Mouse (Mus musculus) neural tube, embryonic 11.5 days (tissue): ENCODE results near the gene Dnase1l3. TPM values are rescaled to one million over a fixed set of nuclear protein-coding genes. Genes with fewer than 3 reads are reported as not detected.

Experiments used
- ATAC-seq: fragments of 200-750 bp; cut with Nextera tagmentation; 2 replicates; pipeline ENCODE4 v1.8.0; 2017; ENCODE audit warnings: moderate number of reproducible peaks, mild to moderate bottlenecking, moderate TSS enrichment, moderate library complexity; ENCODE audit not compliant: insufficient read depth, low FRiP score, low TSS enrichment
- DNase-seq: peaks from one replicate; pipeline ENCODE4 v3.0.0-alpha.2; 2015; ENCODE audit warnings: low spot score
- H3K27ac ChIP-seq: fragments of 300-500 bp; sonication (generic); 2 replicates; pipeline ENCODE4 v1.5.1; 2014; ENCODE audit warnings: low read depth, mild to moderate bottlenecking, low read length
- H3K27me3 ChIP-seq: fragments of 300-500 bp; sonication (generic); 2 replicates; pipeline ENCODE4 v1.6.1; 2014; ENCODE audit warnings: mild to moderate bottlenecking, low read length, mixed read lengths; ENCODE audit not compliant: control insufficient read depth, insufficient read depth
- H3K36me3 ChIP-seq: fragments of 300-500 bp; sonication (generic); 2 replicates; pipeline ENCODE4 v1.6.1; 2014; ENCODE audit warnings: mild to moderate bottlenecking, low read length, moderate library complexity, mixed read lengths; ENCODE audit not compliant: control insufficient read depth, insufficient read depth
- H3K4me1 ChIP-seq: fragments of 300-500 bp; sonication (generic); 2 replicates; pipeline ENCODE4 v1.6.1; 2014; ENCODE audit warnings: low read length, mixed read lengths; ENCODE audit not compliant: control insufficient read depth, insufficient read depth
- H3K4me2 ChIP-seq: fragments of 300-500 bp; sonication (generic); 2 replicates; pipeline ENCODE4 v1.6.1; 2014; ENCODE audit warnings: low read depth, mild to moderate bottlenecking, moderate library complexity
- H3K4me3 ChIP-seq: fragments of 300-500 bp; sonication (generic); 2 replicates; pipeline ENCODE4 v1.5.1; 2014; ENCODE audit warnings: low read depth, low read length
- H3K9ac ChIP-seq: fragments of 300-500 bp; sonication (generic); 2 replicates; pipeline ENCODE4 v1.6.1; 2014; ENCODE audit warnings: mild to moderate bottlenecking, low read length
- H3K9me3 ChIP-seq: fragments of 300-500 bp; sonication (generic); 2 replicates; pipeline ENCODE4 v1.6.1; 2016; ENCODE audit warnings: low read length; ENCODE audit not compliant: control insufficient read depth
- WGBS: fragments of 180-500 bp; shearing (Covaris S2); extraction: QIAGEN DNeasy Blood & Tissue Kit; methylation state at CpG from one replicate; pipeline ENCODE4 v1.1.7; 2014; 5-methylcytosine and 5-hydroxymethylcytosine counted together
- polyA plus RNA-seq: library from polyadenylated mRNA; unstranded; fragments of >200 nt; fragmentation: Nextera tagmentation; extraction: Ambion mirVana; gene quantifications from 2 replicates; pipeline ENCODE4 v1.2.1, GENCODE M21; 2014

The Dnase1l3 gene
- polyA plus RNA-seq, 1 experiment from 2014 or later, result not detected

DNA sequence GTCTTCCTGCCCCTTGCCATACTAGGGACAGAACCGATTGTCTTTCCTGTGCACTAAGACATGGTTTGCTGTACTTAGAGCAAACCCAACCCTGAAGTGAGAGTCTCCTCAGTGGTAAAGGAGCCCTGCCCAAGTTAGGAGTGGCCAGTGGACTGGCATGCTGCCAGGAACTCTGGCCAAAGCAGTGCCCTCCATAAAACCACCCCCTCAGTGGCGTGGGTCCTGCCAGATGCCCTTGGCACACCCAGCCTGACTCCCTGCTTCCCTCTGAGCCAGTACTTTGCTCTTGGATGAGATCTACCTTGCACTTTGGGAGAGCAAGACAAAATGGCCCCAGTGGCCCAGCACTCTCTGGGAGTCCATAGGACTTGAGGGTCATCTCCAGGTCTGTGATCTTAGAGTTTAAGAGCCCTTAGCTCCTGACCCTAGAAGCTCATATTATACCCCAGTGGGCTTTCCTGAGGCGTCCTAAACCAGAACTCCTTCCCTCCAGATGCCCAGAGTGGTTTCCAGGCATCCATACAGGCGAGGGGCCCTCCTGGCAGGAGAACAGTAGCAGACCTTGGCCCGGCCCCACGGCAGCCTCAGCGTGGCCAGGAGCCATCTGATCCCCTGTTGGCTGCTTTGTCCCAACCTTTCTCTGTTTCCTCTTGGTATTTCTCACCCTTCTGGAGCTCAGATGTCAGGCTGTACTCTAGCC, 51.1 kb downstream of the Dnase1l3 start:
- Histone ChIP-seq H3K4me1 (no peaks in the 10 kb centered on the region), H3K27ac (no peak overlapping the region), H3K27me3 (no peaks in the 10 kb centered on the region), H3K9ac (no peak overlapping the region), H3K36me3 (no peaks in the 10 kb centered on the region; the same call in none of the 2 replicates), H3K4me2 (no peak overlapping the region), H3K4me3 (no peak overlapping the region), H3K9me3 (no peaks in the 10 kb centered on the region)
- 89% methylated on average over 7 of the region's 7 CpGs for WGBS
- DNase-seq (no peak), ATAC-seq (no peak)

DNA sequence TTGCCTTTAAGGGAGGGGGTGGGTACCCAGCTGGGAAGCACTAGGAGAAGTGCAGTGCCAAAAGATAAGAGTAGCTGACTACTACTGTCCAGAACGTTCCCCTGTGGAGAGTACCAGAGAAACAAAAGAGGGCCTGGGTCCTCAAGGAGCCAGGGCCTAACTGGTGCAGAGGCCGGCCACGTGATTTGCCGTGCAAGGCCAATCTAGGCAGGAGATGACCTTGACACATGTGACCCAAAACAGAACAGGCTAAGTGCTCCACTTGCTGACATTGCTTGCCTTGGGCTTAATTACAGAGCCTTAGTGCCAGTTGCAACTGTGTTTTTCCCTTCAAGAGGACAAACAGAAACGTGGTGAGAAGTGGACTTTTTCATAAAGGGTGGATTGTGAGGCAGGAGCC, 53.0 kb downstream of the Dnase1l3 start:
- Histone ChIP-seq H3K27me3 (no peaks in the 10 kb centered on the region), H3K4me1 (no peaks in the 10 kb centered on the region), H3K36me3 (no peaks in the 10 kb centered on the region; the same call in none of the 2 replicates), H3K27ac (no peak overlapping the region), H3K9ac (no peak overlapping the region), H3K4me2 (no peak overlapping the region), H3K4me3 (no peak overlapping the region), H3K9me3 (no peaks in the 10 kb centered on the region)
- 86% methylated on average over 5 of the region's 5 CpGs for WGBS
- DNase-seq, result no peak
- ATAC-seq, result no peak

GRCm38 (mm10) chr14:7938809-7939784, 55.3 kb downstream of the Dnase1l3 start:
- H3K27ac ChIP-seq, result no peak overlapping the region
- H3K9me3 ChIP-seq, result no peaks in the 10 kb centered on the region
- no peaks in the 10 kb centered on the region for H3K4me1 ChIP-seq
- peaks cover 4% of the 10 kb centered on the region for H3K36me3 ChIP-seq
- DNase-seq (no peak), ATAC-seq (no peak)
- H3K4me2 ChIP-seq, result no peak overlapping the region
- no peaks in the 10 kb centered on the region for H3K27me3 ChIP-seq
- no peak overlapping the region for H3K9ac ChIP-seq
- WGBS, result 92% methylated on average over 19 of the region's 19 CpGs
- H3K4me3 ChIP-seq, result no peak overlapping the region

- no peaks in the 10 kb centered on the region for H3K27me3 ChIP-seq
- no peaks in the 10 kb centered on the region for H3K9me3 ChIP-seq
- ATAC-seq, result no peak
- 17% methylated on average over 17 of the region's 17 CpGs for WGBS
- H3K4me2 ChIP-seq, result no peak overlapping the region
- H3K9ac ChIP-seq, result no peak overlapping the region
- H3K4me1 ChIP-seq, result no peaks in the 10 kb centered on the region
- H3K36me3 ChIP-seq, result peaks cover 4% of the 10 kb centered on the region
- no peak overlapping the region for H3K4me3 ChIP-seq
- H3K27ac ChIP-seq, result no peak overlapping the region
- DNase-seq, result peak; percentile 50
Measured at GRCm38 (mm10) chr14:7937052-7937630, 57.2 kb downstream of the Dnase1l3 start.

GRCm38 (mm10) chr14:7934166-7934565, 60.2 kb downstream of the Dnase1l3 start:
- DNase-seq, result no peak
- Histone ChIP-seq H3K9ac (no peak overlapping the region), H3K9me3 (no peaks in the 10 kb centered on the region), H3K27ac (no peak overlapping the region), H3K36me3 (peaks cover 13% of the 10 kb centered on the region), H3K4me1 (no peaks in the 10 kb centered on the region), H3K4me3 (no peak overlapping the region), H3K27me3 (no peaks in the 10 kb centered on the region), H3K4me2 (no peak overlapping the region)
- no peak for ATAC-seq
- 94% methylated on average over 7 of the region's 7 CpGs for WGBS

DNA sequence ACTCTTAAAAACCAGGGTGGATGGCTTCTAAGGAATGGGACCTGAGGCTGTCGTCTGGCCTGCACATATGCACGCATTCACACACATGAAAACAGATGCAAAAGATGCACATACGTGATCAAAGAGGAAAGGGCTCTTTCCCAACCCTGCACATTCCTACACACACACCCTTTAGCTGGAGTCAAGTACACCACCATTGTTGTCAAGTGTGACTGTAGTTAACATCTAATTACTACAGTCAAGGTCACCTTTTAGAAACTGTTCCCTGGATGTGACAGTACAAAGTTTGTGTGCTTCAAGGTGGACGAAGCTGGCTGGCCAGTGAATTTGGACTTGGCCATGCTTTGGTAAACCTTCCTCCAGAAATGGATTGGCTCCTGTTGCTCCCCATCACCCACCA, 62.2 kb downstream of the Dnase1l3 start:
- WGBS, result 98% methylated on average over 4 of the region's 4 CpGs

DNA sequence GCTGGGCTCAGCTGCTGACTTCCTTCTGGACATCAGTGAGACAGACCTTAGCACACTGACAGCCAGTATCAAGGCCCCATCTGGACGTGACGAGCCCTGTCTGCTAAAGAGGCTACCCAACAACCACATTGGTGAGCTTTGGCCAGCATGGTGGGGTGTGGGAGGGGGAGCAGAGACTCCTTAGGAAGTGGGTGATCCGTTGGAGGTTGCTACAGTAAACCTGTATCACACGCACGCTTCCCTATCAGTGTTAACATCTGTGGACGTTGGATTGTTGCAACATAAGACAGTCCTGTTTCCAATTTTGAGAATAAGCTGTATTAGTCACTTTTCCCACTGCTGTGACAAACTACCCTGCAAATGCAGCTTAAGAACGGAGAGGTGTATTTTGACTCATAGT, 65.3 kb downstream of the Dnase1l3 start:
- Histone ChIP-seq H3K4me3 (no peak overlapping the region), H3K9me3 (no peaks in the 10 kb centered on the region), H3K27me3 (no peaks in the 10 kb centered on the region), H3K27ac (no peak overlapping the region), H3K4me1 (no peaks in the 10 kb centered on the region), H3K36me3 (peaks cover 12% of the 10 kb centered on the region), H3K9ac (no peak overlapping the region), H3K4me2 (no peak overlapping the region)
- DNase-seq (no peak), ATAC-seq (no peak)
- 91% methylated on average over 7 of the region's 7 CpGs for WGBS

More for the DNA sequence above, 62.2 kb downstream of the Dnase1l3 start:
- peaks cover 15% of the 10 kb centered on the region for H3K36me3 ChIP-seq
- H3K9me3 ChIP-seq, result no peaks in the 10 kb centered on the region
- H3K27me3 ChIP-seq, result no peaks in the 10 kb centered on the region
- no peaks in the 10 kb centered on the region for H3K4me1 ChIP-seq
- no peak overlapping the region for H3K4me3 ChIP-seq
- no peak overlapping the region for H3K4me2 ChIP-seq
- H3K27ac ChIP-seq, result no peak overlapping the region
- H3K9ac ChIP-seq, result no peak overlapping the region
- ATAC-seq, result no peak
- no peak for DNase-seq

DNA sequence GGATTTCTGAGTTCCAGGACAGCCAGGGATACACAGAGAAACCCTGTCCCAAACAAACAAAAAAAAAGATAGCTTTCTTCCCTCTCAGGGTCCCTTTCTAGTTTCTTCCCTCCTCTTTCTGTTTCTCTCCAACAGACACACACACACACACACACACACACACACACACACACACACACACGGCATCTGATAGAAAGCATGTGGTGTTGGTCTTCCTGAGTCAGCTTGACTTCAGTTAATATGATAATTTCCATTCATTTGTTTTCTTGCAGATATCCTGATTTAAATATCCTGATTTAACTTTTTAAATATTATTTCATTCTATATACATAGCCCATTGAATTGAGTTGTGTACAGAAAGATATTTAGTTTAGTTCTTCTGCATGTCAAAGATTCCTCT, 66.0 kb downstream of the Dnase1l3 start:
- peaks cover 13% of the 10 kb centered on the region for H3K36me3 ChIP-seq
- no peak overlapping the region for H3K9ac ChIP-seq
- ATAC-seq (no peak), DNase-seq (no peak)
- 82% methylated on average over 1 of the region's 1 CpGs for WGBS
- H3K4me2 ChIP-seq, result no peak overlapping the region
- H3K4me1 ChIP-seq, result no peaks in the 10 kb centered on the region
- no peaks in the 10 kb centered on the region for H3K27me3 ChIP-seq
- no peak overlapping the region for H3K27ac ChIP-seq
- H3K9me3 ChIP-seq, result no peaks in the 10 kb centered on the region
- no peak overlapping the region for H3K4me3 ChIP-seq
